ENCODE assay signal across 12 mouse cellular contexts in the genomic region with DNA sequence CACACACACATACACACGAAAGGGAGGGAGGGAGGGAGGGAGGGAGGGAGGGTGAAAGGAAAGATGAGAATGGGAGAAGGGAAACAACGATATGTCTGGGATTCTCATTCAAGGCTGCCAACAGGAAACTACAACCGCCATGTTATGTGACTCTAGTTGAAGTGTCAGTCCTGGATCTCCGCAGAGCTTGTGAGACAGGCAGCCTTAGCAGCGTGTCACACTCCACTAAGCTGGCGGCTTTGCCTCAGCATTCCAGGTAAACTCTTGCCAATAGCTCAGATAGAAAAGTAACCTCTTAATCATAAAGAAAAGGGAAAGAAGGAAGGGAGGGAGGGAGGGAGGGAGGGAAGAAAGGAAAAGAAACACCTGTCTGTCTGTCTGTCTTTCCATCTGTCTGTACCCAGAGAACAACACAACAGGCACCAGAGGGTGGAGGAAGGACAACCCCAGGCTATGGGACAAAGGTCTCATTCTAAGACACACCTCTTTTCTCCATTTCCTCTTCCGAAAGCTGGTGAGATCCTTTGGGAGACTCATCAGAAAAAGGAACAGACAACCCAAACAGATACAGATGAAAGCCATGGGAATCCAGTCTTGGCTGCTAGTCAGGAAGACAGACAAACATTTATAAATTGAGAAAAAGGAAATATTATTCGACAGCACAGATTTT.
"Had no signal": no experiment of that assay in that cellular context is flagged by ENCODE, and none has a peak within 500 bp of the region (broad histone marks: within the 10 kb centered on the region; RNA-seq: fewer than 3 reads in every experiment).

No protein-coding gene starts in this region.

- H3K27ac ChIP-seq: limb, embryonic 10.5 days; liver, embryonic 15.5 days; macrophage; midbrain, embryonic 13.5 days; neural tube, embryonic 15.5 days had no signal

- H3K36me3 ChIP-seq: limb, embryonic 10.5 days; liver, embryonic 15.5 days; midbrain, embryonic 13.5 days; neural tube, embryonic 15.5 days had no signal

- H3K4me3 ChIP-seq: left cerebral cortex, adult 2 months; limb, embryonic 10.5 days; liver, embryonic 15.5 days; midbrain, embryonic 13.5 days; neural tube, embryonic 15.5 days had no signal

- H3K27me3 ChIP-seq: liver, embryonic 15.5 days; midbrain, embryonic 13.5 days; neural tube, embryonic 15.5 days had no signal

- DNase-seq: lung, embryonic 14.5 days; lung, postnatal 14 days; right cerebral cortex, adult 18-20 months; right cerebral cortex, postnatal 25 days; thymus, adult 18-20 months; thymus, postnatal 14 days had no signal
